8 mouse cellular contexts compared by ENCODE assay signal in the genomic region with DNA sequence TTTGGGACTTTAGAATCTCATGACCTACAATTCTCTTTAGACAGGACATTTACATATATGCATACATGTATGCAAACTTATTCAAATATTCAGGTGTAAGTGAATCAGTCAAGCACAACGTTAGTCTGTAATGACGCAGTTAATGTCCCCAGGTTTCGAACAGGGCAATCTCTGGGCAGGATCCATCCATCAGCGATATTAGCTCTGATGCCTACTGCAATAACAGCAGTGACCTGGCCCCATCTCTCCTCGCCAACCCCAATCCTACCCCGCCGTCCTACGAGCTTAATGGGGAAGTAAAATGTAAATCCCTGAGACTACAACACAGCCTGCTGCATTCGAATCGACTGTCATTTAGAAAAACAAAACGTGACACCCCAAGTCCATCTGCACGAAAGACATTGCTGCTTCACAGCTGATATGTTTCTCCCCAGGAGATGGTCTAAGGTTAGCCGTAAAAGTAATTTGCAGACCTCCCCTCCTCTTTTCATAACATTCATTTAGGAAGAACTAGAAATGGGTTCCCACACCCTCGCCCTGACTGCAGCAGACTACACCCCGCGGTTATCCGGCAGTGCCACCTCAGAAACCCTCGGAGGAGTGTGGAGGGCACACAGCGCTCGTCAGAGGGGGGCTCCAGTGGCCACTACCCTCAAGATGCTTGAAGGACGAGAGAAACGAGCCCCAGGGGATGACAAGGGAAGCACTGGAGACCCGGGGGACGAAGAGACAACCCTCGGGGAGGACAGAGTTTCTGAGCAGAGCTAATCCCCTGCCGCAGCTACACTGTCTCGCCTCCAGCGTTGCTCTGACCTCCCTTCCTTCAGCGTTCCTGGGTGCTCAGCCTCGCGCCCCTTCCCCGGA. TPM values are rescaled to one million over a fixed set of nuclear protein-coding genes. Genes with fewer than 3 reads are reported as not detected.
A peak's percentile ranks its signal among the peaks of the same experiment; 100 is the strongest.
DNase-seq lines count a peak whose midpoint lies in the region; ATAC-seq and TF ChIP-seq lines count a peak whose summit lies in the region.

No protein-coding gene starts in this region.

- no peaks in the 10 kb centered on the region for H3K36me3 ChIP-seq in intestine, embryonic 14.5 days (ENCODE audit: control insufficient read depth, insufficient read depth, low read length)
- no peaks in the 10 kb centered on the region for H3K36me3 ChIP-seq in spleen, adult 2 months (ENCODE audit: control insufficient read depth, insufficient read depth, low read length)

- WGBS in intestine, embryonic 14.5 days, result 2% methylated on average over 32 of the region's 32 CpGs
- 1% methylated on average over 32 of the region's 32 CpGs for WGBS in spleen, adult 2 months

- TF ChIP-seq POLR2A in embryonic fibroblast, embryonic 13.5 days (IDR thresholded peaks at IDR 0.05; ENCODE audit: low read depth, low read length), result no peak
- TF ChIP-seq POLR2A in spleen, adult 2 months (IDR thresholded peaks at IDR 0.05; ENCODE audit: low read depth, low read length), result peak; percentile 13; the same call in 1 of the 2 replicates

- no peak for TF ChIP-seq CTCF in left cerebral cortex, adult 2 months (IDR thresholded peaks at IDR 0.05)
- TF ChIP-seq CTCF in embryonic fibroblast, embryonic 13.5 days (IDR thresholded peaks at IDR 0.05; ENCODE audit: borderline replicate concordance, insufficient read depth, low read length), result no peak
- no peak for TF ChIP-seq CTCF in spleen, adult 2 months (IDR thresholded peaks at IDR 0.05; ENCODE audit: extremely low read depth, insufficient read depth, insufficient read length, insufficient replicate concordance)

- H3K9me3 ChIP-seq in intestine, embryonic 14.5 days (ENCODE audit: control insufficient read depth, low read length), result no peaks in the 10 kb centered on the region

- peak overlapping the region; percentile 77 for H3K4me2 ChIP-seq in intestine, embryonic 14.5 days (ENCODE audit: low read length)

- intact Hi-C loops in left cerebral cortex, adult 2 months (cut with DNase I), result no loop called here
- intact Hi-C loops in left cerebral cortex, postnatal 10 days (cut with DNase I), result no loop called here

- H3K9ac ChIP-seq in intestine, embryonic 14.5 days (ENCODE audit: low read length), result peak overlapping the region; percentile 86

- H3K4me1 ChIP-seq in embryonic fibroblast, embryonic 13.5 days (ENCODE audit: control insufficient read depth, insufficient read depth, low read length), result peaks cover 6% of the 10 kb centered on the region; the same call in 1 of the 2 replicates
- 0 out of 2 replicates have a peak, but pooled peaks cover 4% of the 10 kb centered on the region for H3K4me1 ChIP-seq in intestine, embryonic 14.5 days (replicated peaks; ENCODE audit: control insufficient read depth, insufficient read depth, low read length)
- H3K4me1 ChIP-seq in spleen, adult 2 months (ENCODE audit: control insufficient read depth, insufficient read depth, insufficient read length), result peaks cover 15% of the 10 kb centered on the region

- no peak for DNase-seq in left cerebral cortex, adult 2 months (ENCODE audit: extremely low spot score in 1 of 2, low spot score in 2 of 2)
- no peak for DNase-seq in left cerebral cortex, postnatal 10 days (ENCODE audit: extremely low spot score in 1 of 2, low spot score in 2 of 2)
- DNase-seq in R1 (ENCODE audit: low read depth, low spot score), result peak; percentile 54
- DNase-seq in intestine, embryonic 14.5 days (ENCODE audit: low spot score), result peak; percentile 88
- peak; percentile 16 for DNase-seq in lung, postnatal 36 days
- peak; percentile 31 to 67 for DNase-seq in spleen, adult 2 months (ENCODE audit: low read depth in 1 of 2, low spot score in 2 of 2)
- DNase-seq in layer of hippocampus, postnatal 25 days (ENCODE audit: extremely low spot score in 1 of 2, low spot score in 1 of 2), result no peak

- H3K27me3 ChIP-seq in intestine, embryonic 14.5 days (replicated peaks; ENCODE audit: control insufficient read depth, insufficient read depth, low read length), result no peaks in the 10 kb centered on the region
- H3K27me3 ChIP-seq in spleen, adult 2 months (ENCODE audit: control insufficient read depth, insufficient read depth, low read length), result no peaks in the 10 kb centered on the region

- ATAC-seq in intestine, embryonic 14.5 days (replicated peaks; ENCODE audit: low FRiP score, low TSS enrichment, low read depth), result peak; percentile 76

- H3K4me3 ChIP-seq in left cerebral cortex, adult 2 months, result peak overlapping the region; percentile 81
- peak overlapping the region; percentile 87 for H3K4me3 ChIP-seq in embryonic fibroblast, embryonic 13.5 days (ENCODE audit: insufficient read depth, low read length)
- H3K4me3 ChIP-seq in intestine, embryonic 14.5 days (ENCODE audit: low read depth, low read length), result peak overlapping the region; percentile 83
- peak overlapping the region; percentile 100 for H3K4me3 ChIP-seq in spleen, adult 2 months (ENCODE audit: extremely low read depth, insufficient read depth, insufficient read length)

- peak overlapping the region; percentile 79 for H3K27ac ChIP-seq in left cerebral cortex, adult 2 months
- H3K27ac ChIP-seq in embryonic fibroblast, embryonic 13.5 days (ENCODE audit: insufficient read depth, low read length), result no peak overlapping the region
- H3K27ac ChIP-seq in intestine, embryonic 14.5 days (ENCODE audit: low read depth), result 0 out of 2 replicates have a peak overlapping the region, but pooled peaks have one; percentile 43
- peak overlapping the region; percentile 91 for H3K27ac ChIP-seq in spleen, adult 2 months (ENCODE audit: insufficient read depth, low read length)

RNA-seq across cellular contexts. Expression of a gene that starts 0.6 kb away (rescaled TPM):
- 100 to 1,000 TPM; 858 to 979 TPM for total RNA-seq in left cerebral cortex, adult 2 months (2021)
- 100 to 1,000 TPM; 654 to 692 TPM for total RNA-seq in left cerebral cortex, postnatal 10 days (2021)
- polyA plus RNA-seq in embryonic fibroblast, embryonic 13.5 days (2011; ENCODE audit: insufficient read length, low read depth, missing spikeins), result 37.5 and 41.6 TPM in 2 replicates
- 40.8 and 46.6 TPM in 2 replicates for polyA plus RNA-seq in intestine, embryonic 14.5 days (2014; fragmentation: Nextera tagmentation; extraction: Ambion mirVana)
- polyA plus RNA-seq in spleen, adult 2 months (2012; rRNA removed), result 36.8 and 38.9 TPM in 2 replicates
- total RNA-seq in layer of hippocampus, postnatal 25 days (2021), result 1,000 to 10,000 TPM; 1,164 to 1,245 TPM

RNA-seq across cellular contexts. Expression of a gene that starts 13.3 kb away (rescaled TPM):
- total RNA-seq in left cerebral cortex, adult 2 months (2021), result 10 to 100 TPM; 49.5 to 51.4 TPM
- total RNA-seq in left cerebral cortex, postnatal 10 days (2021), result 10 to 100 TPM; 86.5 to 93.9 TPM
- 52.9 and 61.6 TPM in 2 replicates for polyA plus RNA-seq in embryonic fibroblast, embryonic 13.5 days (2011; ENCODE audit: insufficient read length, low read depth, missing spikeins)
- polyA plus RNA-seq in intestine, embryonic 14.5 days (2014; fragmentation: Nextera tagmentation; extraction: Ambion mirVana), result 48.8 and 57.5 TPM in 2 replicates
- 6.0 and 7.4 TPM in 2 replicates for polyA plus RNA-seq in spleen, adult 2 months (2012; rRNA removed)
- 10 to 100 TPM; 43.6 to 44.4 TPM for total RNA-seq in layer of hippocampus, postnatal 25 days (2021)

Comparison
In these comparisons a context has a peak if more than half of its experiments do, and no peak if none do; other contexts are left out.
1. DNase-seq: peak in R1 (single experiment), intestine, embryonic 14.5 days (single experiment), lung, postnatal 36 days (single experiment) and spleen, adult 2 months (2 of 2); none in left cerebral cortex, adult 2 months (0 of 2), left cerebral cortex, postnatal 10 days (0 of 2) and layer of hippocampus, postnatal 25 days (0 of 2).
2. Peak in every context shown above with its lines, with median percentiles within 50 percentile points of each other: H3K4me3 ChIP-seq.